Mouse (Mus musculus) neural tube, embryonic 13.5 days (tissue): ENCODE results near the gene Nyap1. TPM values are rescaled to one million over a fixed set of nuclear protein-coding genes. Genes with fewer than 3 reads are reported as not detected.

Experiments used
- ATAC-seq: fragments of 200-750 bp; cut with Nextera tagmentation; 2 replicates; pipeline ENCODE4 v1.8.0; 2017; ENCODE audit warnings: low read depth, mild to moderate bottlenecking, moderate TSS enrichment, moderate library complexity
- H3K27ac ChIP-seq: fragments of 300-500 bp; sonication (generic); replicated peaks from 2 replicates; pipeline ENCODE4 v1.5.1; 2015; ENCODE audit warnings: moderate library complexity, mild to moderate bottlenecking, inconsistent platforms
- H3K27me3 ChIP-seq: fragments of 300-500 bp; sonication (generic); 2 replicates; pipeline ENCODE4 v1.6.1; 2015; ENCODE audit warnings: mild to moderate bottlenecking, inconsistent platforms
- H3K36me3 ChIP-seq: fragments of 300-500 bp; sonication (generic); 2 replicates; pipeline ENCODE4 v1.6.1; 2015; ENCODE audit warnings: mild to moderate bottlenecking, inconsistent platforms
- H3K4me1 ChIP-seq: fragments of 300-500 bp; sonication (generic); replicated peaks from 2 replicates; pipeline ENCODE4 v1.6.1; 2015; ENCODE audit warnings: inconsistent platforms
- H3K4me2 ChIP-seq: fragments of 300-500 bp; sonication (generic); 2 replicates; pipeline ENCODE4 v1.6.1; 2015; ENCODE audit warnings: inconsistent platforms, mild to moderate bottlenecking, moderate library complexity
- H3K4me3 ChIP-seq: fragments of 300-500 bp; sonication (generic); 2 replicates; pipeline ENCODE4 v1.5.1; 2015; ENCODE audit warnings: mild to moderate bottlenecking, inconsistent platforms
- H3K9ac ChIP-seq: fragments of 300-500 bp; sonication (generic); 2 replicates; pipeline ENCODE4 v1.6.1; 2015; ENCODE audit warnings: moderate library complexity, mild to moderate bottlenecking, inconsistent platforms
- H3K9me3 ChIP-seq: fragments of 300-500 bp; sonication (generic); 2 replicates; pipeline ENCODE4 v1.6.1; 2016; ENCODE audit warnings: inconsistent platforms
- WGBS: fragments of 180-500 bp; shearing (Covaris S2); methylation state at CpG from one replicate; pipeline ENCODE4 v1.1.7; 2015; 5-methylcytosine and 5-hydroxymethylcytosine counted together
- polyA plus RNA-seq: library from polyadenylated mRNA; unstranded; fragments of >200 nt; fragmentation: Nextera tagmentation; extraction: Ambion mirVana; gene quantifications from 2 replicates; pipeline ENCODE4 v1.2.1, GENCODE M21; 2015

Gene Nyap1
- polyA plus RNA-seq, 1 experiment from 2014 or later = 23.4 TPM

DNA sequence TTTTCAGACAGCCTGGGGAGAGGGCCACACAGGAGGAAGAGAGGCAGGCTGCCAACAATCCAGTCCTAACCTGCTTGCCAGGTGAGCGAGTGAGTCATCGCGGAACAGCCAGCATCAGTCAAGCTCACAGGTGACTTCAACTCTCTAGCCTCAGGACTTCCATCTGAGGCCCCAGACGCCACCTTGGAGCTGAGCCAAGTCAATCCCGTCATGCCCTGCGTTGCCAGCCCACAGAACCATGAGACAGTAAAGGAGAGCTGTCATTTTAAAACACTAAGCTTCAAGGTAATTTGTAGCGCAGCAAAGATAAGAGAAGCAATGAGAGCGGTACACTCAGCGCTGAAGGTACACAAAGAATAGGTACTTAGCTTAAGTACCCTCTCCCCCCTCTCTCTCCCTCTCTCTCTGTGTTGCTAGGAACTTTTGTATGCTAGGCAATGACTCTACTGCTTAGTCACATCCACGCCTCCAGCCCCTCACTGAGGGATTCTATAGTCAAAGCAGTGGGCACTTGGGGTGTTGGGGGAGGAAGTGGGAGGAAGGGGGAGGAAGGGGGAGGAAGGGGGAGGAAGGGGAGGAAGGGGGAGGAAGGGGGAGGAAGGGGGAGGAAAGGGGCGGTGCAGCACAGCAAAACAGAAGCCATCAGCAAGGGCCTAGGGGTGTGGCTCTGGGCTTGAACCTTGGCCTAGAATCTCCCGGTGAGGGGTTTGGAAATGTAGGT is 34.3 kb downstream of the Nyap1 start:
- no peaks in the 10 kb centered on the region for H3K36me3 ChIP-seq
- H3K9ac ChIP-seq = peak overlapping the region; percentile 26; the same call in 1 of the 2 replicates
- H3K4me3 ChIP-seq = no peak overlapping the region
- WGBS = 59% methylated on average over 12 of the region's 12 CpGs
- H3K4me2 ChIP-seq = 0 out of 2 replicates have a peak overlapping the region, but pooled peaks have one; percentile 14
- peak; percentile 56; the same call in 1 of the 2 replicates for ATAC-seq
- peaks cover 18% of the 10 kb centered on the region for H3K4me1 ChIP-seq
- H3K9me3 ChIP-seq = no peaks in the 10 kb centered on the region
- peak overlapping the region; percentile 52; the same call in 1 of the 2 replicates for H3K27ac ChIP-seq
- no peaks in the 10 kb centered on the region for H3K27me3 ChIP-seq

DNA sequence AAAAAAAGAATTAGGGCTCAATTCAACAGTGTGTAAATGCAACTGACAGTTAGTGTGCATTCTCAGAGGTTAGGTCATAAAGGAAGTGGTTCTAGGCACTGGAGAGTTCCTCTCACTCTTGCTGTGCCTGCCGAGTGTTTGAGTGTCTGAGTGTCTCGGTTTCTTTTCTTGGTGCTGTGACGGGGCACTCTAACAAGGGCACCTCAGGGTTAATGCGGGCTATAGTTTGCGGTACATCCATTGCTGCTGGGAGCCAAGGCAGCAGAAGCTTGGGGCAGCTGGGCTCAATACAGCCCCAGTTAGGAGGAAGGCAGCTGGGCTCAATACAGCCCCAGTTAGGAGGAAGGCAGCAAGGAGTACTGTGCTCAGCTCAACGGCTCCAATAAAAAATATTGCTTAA is 36.2 kb downstream of the Nyap1 start:
- WGBS = 29% methylated on average over 6 of the region's 6 CpGs
- Histone ChIP-seq H3K36me3 (no peaks in the 10 kb centered on the region), H3K9ac (no peak overlapping the region), H3K9me3 (no peaks in the 10 kb centered on the region), H3K4me1 (peaks cover 18% of the 10 kb centered on the region), H3K4me3 (no peak overlapping the region), H3K27ac (no peak overlapping the region), H3K27me3 (no peaks in the 10 kb centered on the region), H3K4me2 (no peak overlapping the region)
- ATAC-seq = no peak

DNA sequence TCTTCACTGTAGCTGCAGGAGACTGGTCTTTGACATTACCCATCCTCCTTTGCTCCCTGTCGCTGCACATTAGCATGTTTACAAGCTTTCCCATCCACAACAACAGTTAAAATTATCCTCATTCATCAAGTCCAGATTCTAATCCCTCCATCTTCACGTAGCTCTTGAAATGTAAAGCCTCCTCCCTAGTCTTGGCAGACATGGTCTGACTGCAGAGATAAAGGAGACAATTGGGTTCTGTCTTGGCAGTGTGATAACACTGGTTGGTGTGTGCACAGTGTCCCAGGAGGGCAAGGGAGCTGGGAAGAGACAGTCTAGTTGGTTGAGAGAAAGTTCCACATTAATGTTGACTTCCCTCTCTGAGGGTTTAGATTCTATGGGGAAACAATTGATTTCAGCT is 41.6 kb downstream of the Nyap1 start:
- H3K4me1 ChIP-seq = no peaks in the 10 kb centered on the region
- no peak overlapping the region for H3K4me3 ChIP-seq
- no peaks in the 10 kb centered on the region for H3K36me3 ChIP-seq
- no peak overlapping the region for H3K4me2 ChIP-seq
- H3K27ac ChIP-seq = no peak overlapping the region
- H3K27me3 ChIP-seq = no peaks in the 10 kb centered on the region
- no peaks in the 10 kb centered on the region for H3K9me3 ChIP-seq
- no peak for ATAC-seq
- no peak overlapping the region for H3K9ac ChIP-seq
- 77% methylated on average over 2 of the region's 2 CpGs for WGBS

DNA sequence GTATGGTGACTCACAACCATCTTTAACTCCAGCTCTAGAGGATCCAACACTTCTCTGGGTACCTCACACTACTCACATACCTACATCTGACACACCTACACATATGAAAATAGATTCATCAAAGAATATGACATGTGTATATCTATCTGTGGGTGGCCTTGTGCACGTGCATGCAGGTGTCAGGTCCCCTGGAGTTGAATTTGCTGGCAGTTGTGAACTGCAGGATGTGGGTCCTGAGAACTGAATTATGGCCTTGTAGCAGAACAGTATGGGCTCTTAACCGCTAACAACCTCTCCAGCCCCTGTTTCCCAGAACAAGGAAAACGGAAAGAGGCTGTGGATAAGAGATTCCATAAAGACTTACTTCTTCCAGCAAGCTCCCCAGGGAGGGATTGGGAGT is 42.3 kb downstream of the Nyap1 start:
- H3K9me3 ChIP-seq = no peaks in the 10 kb centered on the region
- 69% methylated on average over 3 of the region's 3 CpGs for WGBS
- ATAC-seq = no peak

DNA sequence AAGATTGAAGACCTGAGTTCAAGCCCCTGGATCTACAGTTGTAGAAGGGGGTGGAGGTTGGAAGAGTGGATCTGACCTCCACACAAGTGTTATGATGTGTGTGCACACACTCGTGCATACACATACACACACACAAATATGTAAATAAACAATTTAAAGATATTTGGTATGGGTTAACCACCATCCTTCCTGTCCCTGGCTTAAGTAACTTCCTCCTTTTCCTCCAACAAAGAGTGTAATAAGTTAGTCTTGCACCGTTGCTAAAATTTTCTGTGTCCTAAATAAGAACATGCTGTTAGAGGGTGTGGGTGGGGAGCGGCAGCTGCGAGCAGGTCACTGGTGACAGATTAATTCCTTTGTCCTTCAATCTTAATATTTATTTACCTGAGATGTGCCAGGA is 45.5 kb downstream of the Nyap1 start:
- no peaks in the 10 kb centered on the region for H3K4me1 ChIP-seq
- no peak overlapping the region for H3K4me2 ChIP-seq
- H3K27ac ChIP-seq = no peak overlapping the region
- no peak overlapping the region for H3K4me3 ChIP-seq
- no peaks in the 10 kb centered on the region for H3K9me3 ChIP-seq
- H3K27me3 ChIP-seq = no peaks in the 10 kb centered on the region
- ATAC-seq = no peak
- no peaks in the 10 kb centered on the region for H3K36me3 ChIP-seq
- WGBS = 91% methylated on average over 4 of the region's 4 CpGs
- H3K9ac ChIP-seq = no peak overlapping the region

More for the DNA sequence above, 42.3 kb downstream of the Nyap1 start:
- H3K9ac ChIP-seq = no peak overlapping the region
- H3K36me3 ChIP-seq = no peaks in the 10 kb centered on the region
- no peaks in the 10 kb centered on the region for H3K27me3 ChIP-seq
- no peak overlapping the region for H3K27ac ChIP-seq
- no peak overlapping the region for H3K4me3 ChIP-seq
- no peak overlapping the region for H3K4me2 ChIP-seq
- no peaks in the 10 kb centered on the region for H3K4me1 ChIP-seq

DNA sequence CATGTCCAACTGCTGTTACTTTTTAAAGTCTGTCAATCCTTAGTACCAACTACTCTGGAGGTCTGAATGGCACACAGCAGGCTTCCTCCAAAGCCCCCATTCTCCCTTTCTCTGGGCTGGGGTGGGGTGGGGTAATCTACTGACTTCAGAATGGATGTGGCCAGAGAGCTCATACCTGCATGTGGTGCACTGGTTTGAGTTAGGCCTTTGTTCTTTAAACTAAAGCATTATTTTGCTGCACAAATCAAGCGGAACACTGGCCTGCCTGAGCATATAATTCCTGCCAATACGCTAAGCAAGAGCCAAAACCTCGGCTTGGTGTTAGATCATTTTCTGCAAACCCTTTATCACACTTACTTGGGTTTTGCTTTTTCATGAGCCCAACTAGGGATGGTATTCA is 46.6 kb downstream of the Nyap1 start:
- H3K4me2 ChIP-seq = no peak overlapping the region

DNA sequence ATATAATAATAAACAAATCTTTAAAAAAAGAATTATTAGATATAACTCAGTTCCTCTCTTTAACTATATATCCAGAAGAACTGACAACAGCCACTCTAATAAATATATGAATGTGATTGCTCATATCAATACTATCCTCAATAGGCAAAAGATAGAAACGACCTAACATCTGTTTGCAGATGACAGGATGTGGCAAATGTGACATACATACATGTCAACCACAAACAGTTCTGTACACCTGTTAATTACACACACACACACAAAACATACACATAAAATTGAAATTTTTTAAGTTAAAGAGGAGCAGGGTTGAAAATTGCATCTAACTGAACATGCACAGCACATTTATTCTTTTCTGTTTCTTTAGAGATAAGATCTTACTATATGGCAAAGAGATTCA is 49.5 kb downstream of the Nyap1 start:
- no peaks in the 10 kb centered on the region for H3K27me3 ChIP-seq
- H3K27ac ChIP-seq = no peak overlapping the region
- H3K9ac ChIP-seq = no peak overlapping the region
- H3K4me2 ChIP-seq = no peak overlapping the region
- ATAC-seq = no peak
- no peaks in the 10 kb centered on the region for H3K4me1 ChIP-seq
- H3K36me3 ChIP-seq = no peaks in the 10 kb centered on the region
- no peaks in the 10 kb centered on the region for H3K9me3 ChIP-seq
- WGBS = 78% methylated on average over 1 of the region's 1 CpGs
- H3K4me3 ChIP-seq = no peak overlapping the region

More for the DNA sequence above, 46.6 kb downstream of the Nyap1 start:
- H3K27ac ChIP-seq = no peak overlapping the region
- no peak for ATAC-seq
- H3K4me1 ChIP-seq = no peaks in the 10 kb centered on the region
- no peaks in the 10 kb centered on the region for H3K9me3 ChIP-seq
- WGBS = 44% methylated on average over 3 of the region's 3 CpGs
- no peaks in the 10 kb centered on the region for H3K27me3 ChIP-seq
- no peaks in the 10 kb centered on the region for H3K36me3 ChIP-seq
- H3K4me3 ChIP-seq = no peak overlapping the region
- no peak overlapping the region for H3K9ac ChIP-seq

DNA sequence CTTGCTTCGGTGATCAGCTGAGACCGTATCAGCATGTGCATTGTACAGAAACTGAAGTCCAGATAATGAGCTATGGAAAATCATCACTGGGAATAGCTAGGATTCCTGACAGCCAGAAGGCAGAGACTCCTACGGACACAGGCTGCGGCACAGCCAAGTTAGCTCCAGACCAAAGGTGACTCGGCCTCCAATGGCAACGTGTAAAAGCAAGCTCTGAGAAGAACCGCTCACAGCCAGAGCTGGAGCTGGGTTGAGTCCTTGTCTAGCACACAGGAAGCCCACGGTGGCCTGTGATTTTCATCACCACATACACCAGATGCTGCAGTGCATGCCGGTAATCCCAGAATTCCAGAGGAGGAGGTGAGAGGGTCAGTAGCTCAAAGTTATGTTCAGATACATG is 50.9 kb downstream of the Nyap1 start:
- Histone ChIP-seq H3K4me3 (no peak overlapping the region), H3K9me3 (no peaks in the 10 kb centered on the region), H3K9ac (no peak overlapping the region), H3K4me2 (no peak overlapping the region), H3K27ac (no peak overlapping the region), H3K4me1 (no peaks in the 10 kb centered on the region), H3K27me3 (no peaks in the 10 kb centered on the region), H3K36me3 (no peaks in the 10 kb centered on the region)
- no peak for ATAC-seq
- WGBS = 69% methylated on average over 9 of the region's 9 CpGs

DNA sequence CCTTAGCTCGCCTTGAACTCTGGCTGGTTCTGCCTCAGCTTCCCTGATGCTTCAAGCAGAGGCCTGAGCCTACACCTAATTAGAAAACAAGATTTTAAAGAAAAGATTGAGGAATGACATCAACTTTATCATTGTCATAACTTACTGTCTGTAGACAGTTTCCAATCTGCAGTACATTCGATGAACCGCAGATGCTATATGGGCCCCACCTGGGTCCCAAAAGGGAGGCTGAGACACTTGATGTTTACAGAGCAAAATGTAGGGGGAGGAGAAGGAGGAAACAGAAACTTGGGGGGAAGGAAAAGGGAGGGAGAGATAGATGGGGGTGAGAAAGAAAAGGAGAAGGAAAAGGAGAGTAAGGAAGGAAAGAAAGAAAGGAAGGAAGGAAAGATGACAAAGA is 51.4 kb downstream of the Nyap1 start:
- Histone ChIP-seq H3K4me3 (no peak overlapping the region), H3K36me3 (no peaks in the 10 kb centered on the region), H3K4me2 (no peak overlapping the region), H3K9me3 (no peaks in the 10 kb centered on the region), H3K27ac (no peak overlapping the region), H3K9ac (no peak overlapping the region), H3K4me1 (peaks cover 2% of the 10 kb centered on the region; the same call in 1 of the 2 replicates), H3K27me3 (no peaks in the 10 kb centered on the region)
- no peak for ATAC-seq
- WGBS = 92% methylated on average over 3 of the region's 3 CpGs

DNA sequence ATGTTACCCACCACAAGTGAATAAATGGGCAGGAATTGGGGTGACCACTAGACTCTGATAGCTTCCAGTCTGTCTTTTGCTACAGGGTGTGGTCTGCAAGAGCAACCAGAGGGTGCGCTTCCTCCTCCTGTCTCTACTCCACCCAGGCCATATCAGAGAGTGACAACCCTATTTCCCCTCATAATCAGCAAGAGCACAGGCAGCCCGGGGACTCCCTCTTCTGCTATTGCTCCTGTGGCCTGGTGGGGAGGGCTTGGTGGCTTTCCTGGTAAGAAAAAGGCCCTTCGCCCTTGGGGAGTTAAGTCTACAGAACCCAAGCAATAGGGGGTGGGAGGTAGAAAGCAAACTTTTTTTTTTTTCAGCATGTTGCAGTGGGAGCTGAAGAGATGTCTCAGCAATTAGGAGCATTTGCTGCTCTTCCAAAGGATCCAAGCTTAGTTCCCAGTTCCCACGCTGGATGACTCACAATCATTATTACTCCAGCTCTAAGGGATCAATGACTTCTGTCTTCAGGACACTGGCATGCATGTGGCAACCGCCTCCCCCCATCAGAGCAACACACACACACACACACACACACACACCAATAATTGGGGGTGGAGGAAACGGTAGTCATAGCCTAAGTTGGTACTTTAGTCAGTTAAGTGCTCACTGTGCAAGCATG is 55.1 kb downstream of the Nyap1 start:
- Histone ChIP-seq H3K4me1 (peaks cover 24% of the 10 kb centered on the region), H3K27me3 (no peaks in the 10 kb centered on the region), H3K36me3 (no peaks in the 10 kb centered on the region), H3K9ac (no peak overlapping the region), H3K27ac (no peak overlapping the region), H3K4me2 (no peak overlapping the region), H3K9me3 (no peaks in the 10 kb centered on the region), H3K4me3 (no peak overlapping the region)
- ATAC-seq = no peak
- 80% methylated on average over 6 of the region's 6 CpGs for WGBS

DNA sequence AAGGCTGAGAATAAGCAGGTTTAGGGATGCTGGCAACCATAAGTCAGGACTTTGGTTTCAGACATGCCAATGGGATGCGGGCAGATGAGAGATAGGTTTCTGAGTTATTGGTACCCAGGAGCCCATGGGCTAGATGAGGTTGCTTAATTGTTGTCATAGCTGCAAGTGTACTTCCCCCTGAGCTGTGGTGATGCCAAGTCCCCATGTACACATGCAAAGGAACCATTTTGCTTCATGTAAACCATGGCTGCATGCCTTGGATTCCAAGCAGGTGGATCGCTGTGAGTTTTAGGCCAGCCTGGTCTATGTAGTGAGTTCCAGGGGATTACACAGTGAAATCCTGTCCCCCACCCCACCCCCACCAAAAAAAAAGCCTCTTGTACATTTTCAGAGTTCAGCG is 55.8 kb downstream of the Nyap1 start:
- ATAC-seq = no peak
- Histone ChIP-seq H3K4me2 (no peak overlapping the region), H3K9me3 (no peaks in the 10 kb centered on the region), H3K9ac (no peak overlapping the region), H3K4me1 (peaks cover 24% of the 10 kb centered on the region), H3K27me3 (no peaks in the 10 kb centered on the region), H3K4me3 (no peak overlapping the region), H3K36me3 (no peaks in the 10 kb centered on the region), H3K27ac (no peak overlapping the region)
- WGBS = 88% methylated on average over 3 of the region's 3 CpGs

DNA sequence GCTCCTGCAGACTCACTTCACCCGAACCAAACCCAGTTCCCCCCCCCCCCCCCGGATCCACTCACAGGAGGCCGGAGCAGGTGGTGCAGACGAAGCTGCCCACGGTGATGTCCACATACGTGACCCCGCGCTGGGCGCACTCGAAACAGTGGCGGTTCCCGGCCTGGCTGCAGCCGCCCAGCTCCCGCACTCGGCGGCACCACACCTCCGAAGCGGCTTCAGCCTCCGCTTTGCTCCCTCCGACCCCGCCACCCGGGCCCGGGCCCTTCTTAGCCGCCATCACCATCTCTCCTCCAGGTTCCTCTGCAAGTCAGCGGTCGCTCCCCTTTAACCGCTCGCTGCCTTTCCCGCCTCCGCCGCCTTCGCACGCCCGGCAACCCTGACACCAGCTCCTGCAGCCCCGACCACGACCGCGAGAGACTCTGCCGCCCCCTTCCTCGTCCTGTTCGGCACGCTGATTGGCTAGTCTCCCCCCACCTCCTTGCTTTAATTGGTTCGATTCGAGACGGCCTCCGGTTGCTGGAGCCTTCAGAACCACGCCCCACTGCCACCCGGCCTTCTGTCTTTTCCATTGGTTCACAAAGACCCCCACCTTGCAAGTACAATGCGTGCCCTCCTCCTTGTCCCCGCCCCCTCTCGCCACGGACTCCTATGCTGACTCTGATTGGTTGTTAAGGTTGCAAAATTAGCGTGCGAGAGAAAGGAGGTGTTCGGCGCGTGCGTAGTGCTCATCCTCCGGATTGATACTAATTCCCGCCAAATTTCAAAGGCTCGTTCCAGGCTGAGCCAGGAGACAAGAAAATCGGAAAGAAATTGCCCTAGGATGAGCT is 56.9 kb downstream of the Nyap1 start, which contains the start of gene Agfg2:
Agfg2 (minus strand) TSS at position 433 of the 830 bp plus-strand sequence.
- under 1% methylated on average over 60 of the region's 62 CpGs for WGBS
- Histone ChIP-seq H3K36me3 (no peaks in the 10 kb centered on the region), H3K27ac (peak within 1 kb of the TSS; percentile 84), H3K4me2 (peak within 1 kb of the TSS; percentile 88), H3K4me1 (peaks cover 24% of the 10 kb centered on the region), H3K9me3 (no peaks in the 10 kb centered on the region), H3K4me3 (peak within 1 kb of the TSS; percentile 80), H3K9ac (peak within 1 kb of the TSS; percentile 82), H3K27me3 (no peaks in the 10 kb centered on the region)
- ATAC-seq = peak; percentile 99
